Mouse (Mus musculus) liver, embryonic 15.5 days (tissue): ENCODE measurements around the gene Ipcef1. TPM values are rescaled to one million over a fixed set of nuclear protein-coding genes. Genes with fewer than 3 reads are reported as not detected.

Experiments
- polyA plus RNA-seq: library from polyadenylated mRNA; unstranded; fragments of >200 nt; fragmentation: Nextera tagmentation; extraction: Ambion mirVana; gene quantifications from 2 replicates; pipeline ENCODE4 v1.2.1, GENCODE M21; 2015

Gene Ipcef1
- polyA plus RNA-seq, 1 experiment from 2014 or later: 0.78 TPM

Other genes starting within 250 kb of the Ipcef1 start
- gene Cnksr3, start 159.8 kb upstream of the Ipcef1 start, polyA plus RNA-seq: 3.5 and 4.0 TPM in 2 replicates